Mouse (Mus musculus) brain, embryonic 18.5 days (tissue): ENCODE results near the gene Cxcl9.

Experiments
- DNase-seq: peaks from one replicate; pipeline ENCODE4 v3.0.0-alpha.2; 2012; ENCODE audit warnings: low read depth, low spot score

Cxcl9 gene

DNA sequence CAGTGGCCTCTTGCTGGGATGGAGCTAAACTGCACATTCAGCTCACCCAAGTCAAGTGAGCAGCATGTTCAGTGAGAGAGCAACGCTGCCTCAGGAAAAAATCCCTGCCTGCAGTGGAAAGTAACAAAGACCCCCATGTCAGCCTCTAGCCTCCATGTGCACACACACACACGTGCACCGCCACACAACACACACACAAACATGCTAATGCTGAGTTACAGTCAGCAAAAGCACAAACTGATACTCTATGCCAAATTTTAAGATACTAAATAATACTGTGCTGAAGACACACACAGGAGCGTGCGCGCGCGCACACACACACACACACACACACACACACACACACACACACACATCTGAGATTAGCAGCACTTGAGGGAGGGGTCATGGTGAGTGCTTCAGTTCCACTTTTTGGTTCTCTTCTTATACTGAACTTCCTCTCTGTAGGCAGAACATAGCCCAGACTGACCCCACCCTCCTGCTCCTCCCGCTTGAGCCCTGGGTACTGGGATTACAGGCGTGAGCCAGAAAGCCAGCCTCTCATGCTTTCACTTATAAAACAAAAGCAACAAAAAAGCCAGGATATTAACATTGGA, 48.8 kb downstream of the Cxcl9 start:
- DNase-seq = no peak

DNA sequence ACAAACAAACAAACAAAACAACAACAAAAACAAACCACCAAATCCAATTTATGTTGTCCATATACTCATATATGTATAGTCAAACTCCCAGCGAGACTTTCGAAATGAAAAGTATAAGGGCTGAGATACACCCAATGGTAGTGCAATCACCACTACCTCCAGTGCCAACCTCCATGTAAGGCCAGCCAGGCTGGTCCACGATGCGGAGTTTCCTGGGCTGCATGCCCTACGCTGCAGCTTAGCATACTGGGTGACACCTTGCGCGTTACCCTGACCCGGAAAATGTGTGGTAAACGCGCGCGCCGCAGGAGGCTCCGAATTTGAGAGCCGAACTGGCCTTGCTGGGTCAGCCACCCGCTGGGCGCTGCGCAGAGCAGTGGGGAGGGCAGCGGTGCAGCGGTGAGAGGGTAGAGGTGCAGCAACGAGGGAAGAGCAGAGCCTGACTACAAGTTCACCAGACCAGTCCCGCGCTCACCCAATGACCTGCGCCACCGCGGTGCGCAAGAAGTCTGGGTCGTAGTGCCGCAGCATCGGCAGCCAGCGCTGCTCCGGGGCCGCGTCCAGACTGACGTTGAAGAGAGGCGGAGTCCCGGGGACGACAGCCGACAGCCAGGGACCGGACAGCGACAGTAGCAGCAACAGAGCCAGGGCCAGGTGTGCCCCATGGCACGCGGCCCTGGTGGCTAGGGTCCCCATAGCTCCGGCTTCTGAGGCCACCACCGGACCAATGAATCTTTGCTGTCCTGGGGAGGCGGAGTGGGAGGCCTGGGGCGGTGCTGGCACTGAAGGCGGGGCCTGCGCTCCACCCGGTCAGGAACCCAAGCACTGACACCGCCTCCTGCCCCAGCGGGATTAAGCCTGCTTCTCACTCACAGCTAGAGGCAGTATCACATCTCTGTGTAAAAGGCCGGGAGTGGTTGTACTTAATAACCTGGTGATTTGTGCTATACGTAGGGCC, 50.2 kb downstream of the Cxcl9 start, which contains the start of gene Naaa:
Gene Naaa (minus strand): TSS at position 734 of the 958 bp plus-strand sequence.
- peak; percentile 16 for DNase-seq
